Mouse (Mus musculus) neural tube, embryonic 11.5 days (tissue): ENCODE measurements around the gene Btbd9. TPM values are rescaled to one million over a fixed set of nuclear protein-coding genes. Genes with fewer than 3 reads are reported as not detected.

ENCODE experiments used
- ATAC-seq: fragments of 200-750 bp; cut with Nextera tagmentation; 2 replicates; pipeline ENCODE4 v1.8.0; 2017; ENCODE audit warnings: moderate number of reproducible peaks, mild to moderate bottlenecking, moderate TSS enrichment, moderate library complexity; ENCODE audit not compliant: insufficient read depth, low FRiP score, low TSS enrichment
- DNase-seq: peaks from one replicate; pipeline ENCODE4 v3.0.0-alpha.2; 2015; ENCODE audit warnings: low spot score
- H3K27ac ChIP-seq: fragments of 300-500 bp; sonication (generic); 2 replicates; pipeline ENCODE4 v1.5.1; 2014; ENCODE audit warnings: low read depth, mild to moderate bottlenecking, low read length
- H3K27me3 ChIP-seq: fragments of 300-500 bp; sonication (generic); 2 replicates; pipeline ENCODE4 v1.6.1; 2014; ENCODE audit warnings: mild to moderate bottlenecking, low read length, mixed read lengths; ENCODE audit not compliant: control insufficient read depth, insufficient read depth
- H3K36me3 ChIP-seq: fragments of 300-500 bp; sonication (generic); 2 replicates; pipeline ENCODE4 v1.6.1; 2014; ENCODE audit warnings: mild to moderate bottlenecking, low read length, moderate library complexity, mixed read lengths; ENCODE audit not compliant: control insufficient read depth, insufficient read depth
- H3K4me1 ChIP-seq: fragments of 300-500 bp; sonication (generic); 2 replicates; pipeline ENCODE4 v1.6.1; 2014; ENCODE audit warnings: low read length, mixed read lengths; ENCODE audit not compliant: control insufficient read depth, insufficient read depth
- H3K4me2 ChIP-seq: fragments of 300-500 bp; sonication (generic); 2 replicates; pipeline ENCODE4 v1.6.1; 2014; ENCODE audit warnings: low read depth, mild to moderate bottlenecking, moderate library complexity
- H3K4me3 ChIP-seq: fragments of 300-500 bp; sonication (generic); 2 replicates; pipeline ENCODE4 v1.5.1; 2014; ENCODE audit warnings: low read depth, low read length
- H3K9ac ChIP-seq: fragments of 300-500 bp; sonication (generic); 2 replicates; pipeline ENCODE4 v1.6.1; 2014; ENCODE audit warnings: mild to moderate bottlenecking, low read length
- H3K9me3 ChIP-seq: fragments of 300-500 bp; sonication (generic); 2 replicates; pipeline ENCODE4 v1.6.1; 2016; ENCODE audit warnings: low read length; ENCODE audit not compliant: control insufficient read depth
- WGBS: fragments of 180-500 bp; shearing (Covaris S2); extraction: QIAGEN DNeasy Blood & Tissue Kit; methylation state at CpG from one replicate; pipeline ENCODE4 v1.1.7; 2014; 5-methylcytosine and 5-hydroxymethylcytosine counted together
- polyA plus RNA-seq: library from polyadenylated mRNA; unstranded; fragments of >200 nt; fragmentation: Nextera tagmentation; extraction: Ambion mirVana; gene quantifications from 2 replicates; pipeline ENCODE4 v1.2.1, GENCODE M21; 2014

The Btbd9 gene
- polyA plus RNA-seq, 1 experiment from 2014 or later, result 56.5 TPM

DNA sequence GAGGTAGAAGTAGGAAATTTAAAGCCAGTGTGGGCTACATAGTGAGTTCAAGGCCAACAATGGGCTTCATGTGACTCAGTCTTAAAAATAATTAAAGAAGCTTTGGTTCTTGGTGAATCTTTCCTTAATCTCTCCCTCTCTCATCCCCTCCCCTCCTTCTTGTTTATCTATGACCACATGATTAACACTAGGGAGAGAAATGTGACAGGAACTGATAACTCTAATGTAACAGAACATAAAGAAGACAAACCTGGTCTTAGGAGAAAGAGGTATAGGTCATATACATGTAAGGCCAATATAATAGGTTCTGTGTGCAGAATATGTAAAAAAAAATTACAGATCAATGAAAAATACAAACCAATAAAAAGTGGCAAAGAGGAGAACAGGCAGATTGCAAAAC, 37.1 kb upstream of the Btbd9 start:
- Histone ChIP-seq H3K4me1 (no peaks in the 10 kb centered on the region; the same call in none of the 2 replicates), H3K9ac (no peak overlapping the region), H3K4me3 (no peak overlapping the region), H3K27ac (no peak overlapping the region), H3K27me3 (no peaks in the 10 kb centered on the region), H3K9me3 (no peaks in the 10 kb centered on the region), H3K4me2 (no peak overlapping the region), H3K36me3 (no peaks in the 10 kb centered on the region)
- DNase-seq (no peak), ATAC-seq (no peak)

DNA sequence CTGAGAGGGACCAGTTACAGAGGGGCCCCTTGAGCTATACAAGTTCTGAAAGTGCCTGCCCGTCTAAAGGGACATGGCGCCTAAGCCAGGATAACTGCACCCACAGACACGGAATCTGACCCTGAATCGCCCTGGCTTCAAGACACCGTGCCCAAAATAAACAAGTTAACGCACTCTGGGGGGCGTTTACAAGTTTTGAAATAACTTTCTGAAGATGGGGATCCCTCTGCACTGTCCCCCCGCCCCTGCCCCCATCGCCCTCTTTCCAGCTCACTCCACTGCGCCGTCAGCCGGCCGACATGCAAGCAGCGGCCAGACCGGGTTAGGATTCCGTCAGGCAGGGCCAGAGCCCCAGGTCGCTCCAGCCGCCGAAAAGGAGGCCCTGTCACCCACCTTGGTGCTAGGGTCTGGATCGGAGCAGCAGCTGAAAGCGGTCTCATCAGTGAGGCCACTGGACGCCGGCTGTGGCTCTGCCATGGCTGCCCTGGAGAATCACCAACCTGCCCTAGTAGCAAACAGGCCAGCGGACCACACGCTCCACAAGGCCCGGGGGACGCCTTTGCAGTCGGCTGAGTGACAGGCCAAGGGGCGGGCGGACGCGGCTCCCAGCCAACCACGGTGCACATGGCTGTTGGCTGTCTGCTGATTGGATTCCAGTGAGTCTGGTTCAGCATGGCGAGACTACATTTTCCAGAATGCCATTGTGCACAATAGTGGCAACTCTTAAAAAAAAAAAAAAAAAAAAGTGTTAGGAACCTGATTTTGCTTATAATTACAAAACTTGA, 36.0 kb upstream of the Btbd9 start:
- under 1% methylated on average over 33 of the region's 34 CpGs for WGBS
- Histone ChIP-seq H3K4me3 (peak overlapping the region; percentile 65), H3K36me3 (no peaks in the 10 kb centered on the region), H3K4me2 (peak overlapping the region; percentile 48), H3K4me1 (peaks cover 5% of the 10 kb centered on the region), H3K9ac (peak overlapping the region; percentile 79), H3K27ac (peak overlapping the region; percentile 58; the same call in 1 of the 2 replicates), H3K27me3 (no peaks in the 10 kb centered on the region), H3K9me3 (no peaks in the 10 kb centered on the region)
- DNase-seq (peak; percentile 95), ATAC-seq (peak; percentile 100)

GRCm38 (mm10) chr17:30611221-30612074, 35.2 kb upstream of the Btbd9 start:
- peak overlapping the region; percentile 65 for H3K4me3 ChIP-seq
- DNase-seq (no peak), ATAC-seq (no peak)
- no peaks in the 10 kb centered on the region for H3K27me3 ChIP-seq
- H3K27ac ChIP-seq, result peak overlapping the region; percentile 58; the same call in 1 of the 2 replicates
- H3K9me3 ChIP-seq, result no peaks in the 10 kb centered on the region
- peaks cover 8% of the 10 kb centered on the region for H3K4me1 ChIP-seq
- no peaks in the 10 kb centered on the region for H3K36me3 ChIP-seq
- peak overlapping the region; percentile 48 for H3K4me2 ChIP-seq
- peak overlapping the region; percentile 79 for H3K9ac ChIP-seq
- 29% methylated on average over 18 of the region's 18 CpGs for WGBS

GRCm38 (mm10) chr17:30610739-30611138, 34.5 kb upstream of the Btbd9 start:
- 83% methylated on average over 1 of the region's 1 CpGs for WGBS
- no peak overlapping the region for H3K4me2 ChIP-seq
- peaks cover 8% of the 10 kb centered on the region for H3K4me1 ChIP-seq
- H3K4me3 ChIP-seq, result no peak overlapping the region
- H3K27ac ChIP-seq, result no peak overlapping the region
- DNase-seq (no peak), ATAC-seq (no peak)
- no peaks in the 10 kb centered on the region for H3K36me3 ChIP-seq
- H3K27me3 ChIP-seq, result no peaks in the 10 kb centered on the region
- no peaks in the 10 kb centered on the region for H3K9me3 ChIP-seq
- H3K9ac ChIP-seq, result no peak overlapping the region

GRCm38 (mm10) chr17:30609980-30610307, 33.7 kb upstream of the Btbd9 start:
- ATAC-seq (no peak), DNase-seq (no peak)
- Histone ChIP-seq H3K9ac (no peak overlapping the region), H3K4me2 (no peak overlapping the region), H3K9me3 (no peaks in the 10 kb centered on the region), H3K27me3 (no peaks in the 10 kb centered on the region), H3K4me3 (no peak overlapping the region), H3K36me3 (no peaks in the 10 kb centered on the region), H3K27ac (no peak overlapping the region), H3K4me1 (peaks cover 8% of the 10 kb centered on the region)
- 97% methylated on average over 5 of the region's 5 CpGs for WGBS

- DNase-seq (no peak), ATAC-seq (no peak)
- H3K4me2 ChIP-seq, result no peak overlapping the region
- no peak overlapping the region for H3K9ac ChIP-seq
- H3K36me3 ChIP-seq, result no peaks in the 10 kb centered on the region
- H3K27me3 ChIP-seq, result no peaks in the 10 kb centered on the region
- no peak overlapping the region for H3K4me3 ChIP-seq
- 92% methylated on average over 16 of the region's 16 CpGs for WGBS
- peaks cover 8% of the 10 kb centered on the region for H3K4me1 ChIP-seq
- H3K27ac ChIP-seq, result 0 out of 2 replicates have a peak overlapping the region, but pooled peaks have one; percentile 8
- H3K9me3 ChIP-seq, result no peaks in the 10 kb centered on the region
Measured at GRCm38 (mm10) chr17:30609305-30609979, 33.2 kb upstream of the Btbd9 start.

- Histone ChIP-seq H3K27ac (no peak overlapping the region), H3K4me2 (no peak overlapping the region), H3K4me1 (peaks cover 8% of the 10 kb centered on the region), H3K27me3 (no peaks in the 10 kb centered on the region), H3K36me3 (no peaks in the 10 kb centered on the region; the same call in 1 of the 2 replicates), H3K9me3 (no peaks in the 10 kb centered on the region), H3K4me3 (no peak overlapping the region), H3K9ac (no peak overlapping the region)
- WGBS, result 58% methylated on average over 8 of the region's 8 CpGs
- ATAC-seq (no peak), DNase-seq (no peak)
Measured at GRCm38 (mm10) chr17:30607909-30608495, 31.7 kb upstream of the Btbd9 start.

- no peak overlapping the region for H3K4me2 ChIP-seq
- ATAC-seq (no peak), DNase-seq (no peak)
- 85% methylated on average over 7 of the region's 7 CpGs for WGBS
- no peaks in the 10 kb centered on the region for H3K9me3 ChIP-seq
- no peak overlapping the region for H3K27ac ChIP-seq
- H3K4me3 ChIP-seq, result no peak overlapping the region
- peaks cover 8% of the 10 kb centered on the region for H3K4me1 ChIP-seq
- no peaks in the 10 kb centered on the region for H3K27me3 ChIP-seq
- no peak overlapping the region for H3K9ac ChIP-seq
- peaks cover 2% of the 10 kb centered on the region for H3K36me3 ChIP-seq
Measured at GRCm38 (mm10) chr17:30607330-30607729, 31.0 kb upstream of the Btbd9 start.
